Mouse (Mus musculus) erythroid progenitor cell, adult 5-6 weeks (primary cell): ENCODE measurements around the gene Plrg1. TPM values are rescaled to one million over a fixed set of nuclear protein-coding genes. Genes with fewer than 3 reads are reported as not detected.

Source experiments
- ATAC-seq: replicated peaks from 2 replicates; pipeline ENCODE4 v1.8.0; 2016; ENCODE audit warnings: moderate number of reproducible peaks, mild to moderate bottlenecking, moderate TSS enrichment, inconsistent platforms; ENCODE audit not compliant: poor library complexity, low FRiP score, severe bottlenecking
- total RNA-seq, 2 experiments: library from RNA; stranded (forward) in 1 of 2; stranded (reverse) in 1 of 2; fragments of 150-400 nt in 1 of 2; fragments of 186-747, 209-891 nt in 1 of 2; gene quantifications; 2 replicates each; pipeline versions ENCODE4 v1.2.3 to v1.2.4; 2015 to 2017; ENCODE audit warnings: low replicate concordance in 2 of 2

The Plrg1 gene
- total RNA-seq (2015; ENCODE audit: low replicate concordance) (8.8 and 39.3 TPM in 2 replicates), total RNA-seq (2017; ENCODE audit: low replicate concordance) (25.6 and 28.5 TPM in 2 replicates)

DNA sequence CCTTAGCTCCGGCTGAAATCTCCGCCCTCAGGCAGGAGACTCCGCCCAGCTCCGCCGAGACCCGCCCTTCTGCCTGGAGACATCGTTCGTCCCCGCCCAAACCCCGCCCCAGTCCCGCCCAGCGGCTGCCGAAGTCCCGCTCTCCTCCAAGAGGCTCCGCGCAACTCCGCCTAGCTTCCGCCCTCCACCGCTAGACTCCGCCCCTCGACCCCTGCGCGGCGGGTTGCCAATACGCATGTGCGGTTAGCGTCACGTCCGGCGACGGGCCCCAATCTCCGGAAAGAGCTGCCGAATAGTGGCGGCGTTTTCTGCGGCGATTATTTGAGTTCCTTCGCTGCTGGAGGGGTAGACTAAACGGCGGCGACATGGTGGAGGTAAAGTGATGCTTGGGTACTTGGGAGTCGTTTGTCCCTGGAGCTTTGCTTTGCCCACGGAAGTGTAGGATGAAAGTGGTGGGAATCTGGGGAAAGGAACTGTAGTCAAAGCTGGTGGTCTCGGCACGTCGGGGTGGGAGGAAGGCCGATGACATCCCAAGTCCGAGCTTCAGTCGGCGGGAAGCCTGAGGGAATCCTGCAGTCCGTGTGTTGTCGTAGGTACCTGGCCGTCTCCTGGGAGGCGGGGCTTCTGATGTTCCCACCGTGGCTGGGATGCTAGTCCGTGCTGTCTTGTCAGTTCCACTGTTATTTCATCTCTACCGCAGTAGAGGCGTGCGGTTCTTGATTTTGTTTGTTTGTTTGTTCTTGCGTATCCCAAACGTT, at the start of gene Plrg1:
Gene Plrg1 (plus strand): TSS at position 242 of the 758 bp plus-strand sequence.
- ATAC-seq, result peak; percentile 96

- ATAC-seq, result no peak
Observed at GRCm38 (mm10) chr3:83007557-83007956, 47.8 kb upstream of the Plrg1 start, which contains the start of gene Fgg. Fgg (plus strand) TSS chr3:83007724.

DNA sequence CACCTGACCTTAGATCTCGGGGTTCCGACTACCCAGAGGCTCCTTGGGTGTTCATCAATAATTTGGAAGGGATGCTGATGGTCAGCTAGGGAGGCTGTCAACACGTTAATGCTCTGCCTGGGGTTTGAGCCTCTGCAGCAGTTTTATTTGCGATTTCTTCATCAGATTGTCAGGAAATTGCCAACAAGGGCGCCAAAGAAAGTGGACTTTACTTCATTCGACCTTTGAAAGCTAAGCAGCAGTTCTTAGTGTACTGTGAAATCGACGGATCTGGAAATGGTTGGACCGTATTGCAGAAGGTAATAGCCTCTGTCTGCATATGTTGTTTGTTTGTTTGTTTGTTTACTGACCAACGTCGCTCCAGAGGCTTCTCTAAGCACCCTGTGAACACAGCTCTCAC, 45.0 kb upstream of the Plrg1 start:
- ATAC-seq, result no peak

- ATAC-seq, result no peak
Observed at GRCm38 (mm10) chr3:83011136-83011535, 44.2 kb upstream of the Plrg1 start.

DNA sequence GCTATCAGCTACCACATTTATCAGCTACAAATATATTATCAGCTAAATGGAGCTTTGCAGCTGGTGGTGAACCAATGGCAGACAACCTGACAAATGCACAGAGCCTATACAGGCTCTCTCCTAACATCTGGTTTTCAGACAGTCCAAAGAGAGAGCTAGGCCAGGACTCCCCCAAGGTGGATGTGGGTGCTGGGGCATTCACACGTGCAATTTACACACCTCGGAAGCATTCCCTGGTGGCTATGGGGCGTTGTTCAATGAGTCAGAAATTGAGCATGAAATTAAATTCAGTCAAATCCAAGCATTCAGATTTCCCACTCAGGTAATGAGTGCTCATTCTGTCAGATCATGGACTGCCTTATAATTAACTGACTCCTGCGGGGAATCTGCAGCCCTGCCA, 43.8 kb upstream of the Plrg1 start:
- ATAC-seq, result no peak

GRCm38 (mm10) chr3:83012636-83013035, 42.7 kb upstream of the Plrg1 start:
- ATAC-seq, result no peak

- ATAC-seq, result no peak
Observed at GRCm38 (mm10) chr3:83013951-83014350, 41.4 kb upstream of the Plrg1 start.

GRCm38 (mm10) chr3:83016236-83016635, 39.1 kb upstream of the Plrg1 start:
- ATAC-seq, result no peak

DNA sequence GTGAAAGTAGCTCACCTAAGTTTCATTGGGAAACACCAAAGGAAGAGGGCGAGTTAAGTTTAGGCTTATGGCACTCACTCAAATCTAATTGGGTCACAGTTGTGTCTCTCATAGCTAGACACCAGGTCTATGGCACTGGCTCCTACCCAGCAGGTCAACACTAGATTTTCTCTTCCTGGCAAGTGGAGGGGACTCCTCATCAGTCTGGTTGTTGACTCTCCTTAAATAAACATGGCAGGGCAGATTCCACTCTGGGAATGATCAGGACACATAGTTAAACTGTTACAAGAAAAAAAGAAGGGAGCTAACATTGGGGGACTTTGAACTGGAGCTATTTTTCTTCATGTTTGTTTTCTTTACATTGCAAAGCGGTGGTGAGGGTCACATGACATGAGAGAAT, 34.9 kb upstream of the Plrg1 start:
- ATAC-seq, result no peak

DNA sequence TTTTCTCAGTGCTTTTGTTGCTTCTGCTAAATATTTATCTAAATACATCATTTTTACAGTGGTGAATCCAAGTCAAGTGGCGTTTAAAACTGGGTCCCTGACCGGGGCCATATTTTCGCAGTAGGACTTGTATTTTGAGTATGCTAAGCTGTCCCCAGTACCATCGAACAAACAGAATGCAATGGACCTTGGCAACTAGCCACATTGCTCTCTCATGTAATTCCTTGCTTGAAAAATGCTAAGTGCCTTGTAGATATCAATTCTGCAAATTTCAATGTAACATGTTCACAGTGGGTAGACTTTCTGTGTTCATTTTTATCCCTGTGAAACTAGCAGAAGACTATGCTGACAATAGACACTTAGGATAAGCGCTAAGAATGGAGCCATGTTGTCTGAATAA, 34.1 kb upstream of the Plrg1 start:
- ATAC-seq, result no peak

- ATAC-seq, result no peak
Observed at GRCm38 (mm10) chr3:83025036-83025435, 30.3 kb upstream of the Plrg1 start.

- no peak for ATAC-seq
Observed at GRCm38 (mm10) chr3:83025475-83026301, 29.6 kb upstream of the Plrg1 start, which contains the start of gene Fga. Fga (plus strand) TSS chr3:83026076.

DNA sequence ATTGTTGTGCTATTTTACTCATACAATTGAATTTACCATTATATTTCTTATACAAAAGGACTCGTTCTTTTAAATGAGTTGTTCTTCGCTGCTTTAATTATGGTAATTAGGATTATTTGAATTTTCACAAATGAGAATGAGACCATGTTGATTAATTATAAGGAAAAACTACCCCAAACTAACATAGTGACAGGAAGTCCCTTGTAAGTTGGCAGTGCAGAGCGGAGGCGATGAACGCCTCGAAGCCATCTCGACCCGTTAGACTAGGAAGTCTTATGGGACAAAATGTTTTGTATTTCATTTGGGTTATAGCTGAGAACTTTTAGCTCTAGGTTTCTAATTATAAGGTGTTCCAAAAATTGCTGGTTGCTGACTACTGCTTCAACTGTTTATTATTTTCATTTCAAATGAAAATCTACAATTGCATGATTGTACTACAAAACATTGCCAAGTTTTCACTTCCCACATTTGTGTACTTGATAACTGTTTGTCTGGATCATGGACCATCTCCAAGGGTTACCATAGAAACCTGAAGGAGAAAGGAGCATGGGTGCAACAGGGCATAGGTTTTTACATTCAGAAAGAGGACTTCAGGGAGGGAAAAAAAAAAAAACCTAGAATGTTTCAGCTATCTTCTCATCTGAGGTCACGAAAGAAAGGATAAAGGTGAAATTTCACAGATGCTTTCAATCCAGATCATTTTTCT, 27.6 kb upstream of the Plrg1 start:
- no peak for ATAC-seq

- ATAC-seq, result no peak
Observed at GRCm38 (mm10) chr3:83030331-83030730, 25.0 kb upstream of the Plrg1 start.

DNA sequence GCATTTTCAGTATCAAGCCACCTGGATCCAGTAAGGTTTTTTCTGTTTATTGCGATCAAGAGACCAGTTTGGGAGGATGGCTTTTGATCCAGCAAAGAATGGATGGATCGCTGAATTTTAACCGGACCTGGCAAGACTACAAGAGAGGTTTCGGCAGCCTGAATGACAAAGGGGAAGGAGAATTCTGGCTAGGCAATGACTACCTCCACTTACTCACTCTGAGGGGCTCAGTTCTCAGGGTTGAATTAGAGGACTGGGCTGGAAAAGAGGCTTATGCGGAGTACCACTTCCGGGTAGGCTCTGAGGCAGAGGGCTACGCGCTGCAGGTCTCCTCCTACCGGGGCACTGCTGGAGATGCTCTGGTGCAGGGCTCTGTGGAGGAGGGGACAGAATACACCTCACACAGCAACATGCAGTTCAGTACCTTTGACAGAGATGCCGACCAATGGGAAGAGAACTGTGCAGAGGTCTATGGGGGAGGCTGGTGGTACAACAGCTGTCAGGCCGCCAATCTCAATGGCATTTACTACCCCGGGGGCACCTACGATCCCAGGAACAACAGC, 22.5 kb upstream of the Plrg1 start:
- ATAC-seq, result no peak

GRCm38 (mm10) chr3:83033801-83034200, 21.5 kb upstream of the Plrg1 start:
- no peak for ATAC-seq

- no peak for ATAC-seq
Observed at GRCm38 (mm10) chr3:83038865-83039264, 16.5 kb upstream of the Plrg1 start.

DNA sequence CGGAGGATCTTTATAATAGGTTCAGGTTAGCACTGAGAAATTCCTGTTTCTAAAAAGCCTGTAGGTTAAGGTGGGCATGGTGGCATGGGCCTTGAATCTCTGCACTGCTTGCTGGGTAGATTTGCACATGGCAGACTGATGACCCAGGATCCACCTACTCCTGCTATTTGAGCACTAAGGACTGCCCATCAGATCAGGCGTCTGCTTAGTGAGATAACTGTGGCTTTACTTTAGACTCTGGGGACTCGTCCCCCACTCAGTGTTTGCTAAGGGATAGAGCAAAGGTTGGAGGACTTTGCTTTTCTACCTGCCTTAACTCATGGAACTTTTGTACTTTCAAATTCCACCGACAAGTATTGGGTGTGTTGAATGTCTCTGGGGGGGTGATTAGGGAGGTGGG, 15.7 kb upstream of the Plrg1 start:
- ATAC-seq, result no peak

GRCm38 (mm10) chr3:83042451-83042850, 12.9 kb upstream of the Plrg1 start:
- ATAC-seq, result no peak

- no peak for ATAC-seq
Observed at GRCm38 (mm10) chr3:83046649-83047048, 8.7 kb upstream of the Plrg1 start.
